Mouse (Mus musculus) neural tube, embryonic 14.5 days (tissue): ENCODE measurements around the gene Cux1. TPM values are rescaled to one million over a fixed set of nuclear protein-coding genes. Genes with fewer than 3 reads are reported as not detected.

Experiments
- ATAC-seq: fragments of 200-750 bp; cut with Nextera tagmentation; 2 replicates; pipeline ENCODE4 v1.8.0; 2017; ENCODE audit warnings: low read depth, mild to moderate bottlenecking, moderate TSS enrichment, moderate library complexity
- H3K27ac ChIP-seq: fragments of 300-500 bp; sonication (generic); 2 replicates; pipeline ENCODE4 v1.5.1; 2014; ENCODE audit warnings: low read depth, mild to moderate bottlenecking, control low read depth, low read length, moderate library complexity, mixed read lengths
- H3K27me3 ChIP-seq: fragments of 300-500 bp; sonication (generic); 2 replicates; pipeline ENCODE4 v1.6.1; 2014; ENCODE audit warnings: low read length; ENCODE audit not compliant: control insufficient read depth, insufficient read depth
- H3K36me3 ChIP-seq: fragments of 300-500 bp; sonication (generic); 2 replicates; pipeline ENCODE4 v1.6.1; 2014; ENCODE audit warnings: low read length, mixed read lengths; ENCODE audit not compliant: control insufficient read depth, insufficient read depth
- H3K4me1 ChIP-seq: fragments of 300-500 bp; sonication (generic); 2 replicates; pipeline ENCODE4 v1.6.1; 2014; ENCODE audit warnings: low read length; ENCODE audit not compliant: control insufficient read depth, insufficient read depth
- H3K4me2 ChIP-seq: fragments of 300-500 bp; sonication (generic); 2 replicates; pipeline ENCODE4 v1.6.1; 2014; ENCODE audit warnings: mild to moderate bottlenecking, low read depth, low read length, control low read depth
- H3K4me3 ChIP-seq: fragments of 300-500 bp; sonication (generic); 2 replicates; pipeline ENCODE4 v1.5.1; 2014; ENCODE audit warnings: low read depth, low read length, control low read depth, mixed read lengths
- H3K9ac ChIP-seq: fragments of 300-500 bp; sonication (generic); replicated peaks from 2 replicates; pipeline ENCODE4 v1.6.1; 2014; ENCODE audit warnings: low read depth, mild to moderate bottlenecking, control low read depth, low read length, mixed read lengths
- H3K9me3 ChIP-seq: fragments of 300-500 bp; sonication (generic); 2 replicates; pipeline ENCODE4 v1.6.1; 2016; ENCODE audit warnings: low read length; ENCODE audit not compliant: control insufficient read depth
- WGBS: fragments of 180-500 bp; shearing (Covaris S2); extraction: QIAGEN DNeasy Blood & Tissue Kit; methylation state at CpG from one replicate; pipeline ENCODE4 v1.1.7; 2014; 5-methylcytosine and 5-hydroxymethylcytosine counted together
- polyA plus RNA-seq: library from polyadenylated mRNA; unstranded; fragments of >200 nt; fragmentation: Nextera tagmentation; extraction: Ambion mirVana; gene quantifications from 2 replicates; pipeline ENCODE4 v1.2.1, GENCODE M21; 2014

Gene Cux1
- polyA plus RNA-seq, 1 experiment from 2014 or later = 95.3 TPM

- WGBS = 78% methylated on average over 3 of the region's 3 CpGs
- Histone ChIP-seq H3K27me3 (no peaks in the 10 kb centered on the region), H3K4me2 (no peak overlapping the region), H3K4me1 (peaks cover 5% of the 10 kb centered on the region), H3K9me3 (no peaks in the 10 kb centered on the region), H3K27ac (no peak overlapping the region), H3K36me3 (peaks cover 20% of the 10 kb centered on the region), H3K4me3 (no peak overlapping the region), H3K9ac (no peak overlapping the region)
- no peak for ATAC-seq
Measured at GRCm38 (mm10) chr5:136289776-136290175, 277.5 kb downstream of the Cux1 start.

- 79% methylated on average over 6 of the region's 6 CpGs for WGBS
- no peak overlapping the region for H3K9ac ChIP-seq
- H3K4me2 ChIP-seq = no peak overlapping the region
- H3K27ac ChIP-seq = no peak overlapping the region
- no peak for ATAC-seq
- H3K9me3 ChIP-seq = no peaks in the 10 kb centered on the region
- H3K36me3 ChIP-seq = peaks cover 23% of the 10 kb centered on the region
- H3K4me3 ChIP-seq = no peak overlapping the region
- H3K27me3 ChIP-seq = no peaks in the 10 kb centered on the region
- H3K4me1 ChIP-seq = peaks cover 5% of the 10 kb centered on the region
Measured at GRCm38 (mm10) chr5:136288351-136289081, 278.8 kb downstream of the Cux1 start.

- WGBS = 89% methylated on average over 6 of the region's 6 CpGs
- Histone ChIP-seq H3K4me1 (no peaks in the 10 kb centered on the region), H3K4me3 (no peak overlapping the region), H3K27ac (no peak overlapping the region), H3K4me2 (no peak overlapping the region), H3K36me3 (peaks cover 26% of the 10 kb centered on the region), H3K9me3 (no peaks in the 10 kb centered on the region), H3K9ac (no peak overlapping the region), H3K27me3 (no peaks in the 10 kb centered on the region)
- no peak for ATAC-seq
Measured at GRCm38 (mm10) chr5:136286566-136286965, 280.7 kb downstream of the Cux1 start.

- H3K36me3 ChIP-seq = peaks cover 28% of the 10 kb centered on the region
- no peaks in the 10 kb centered on the region for H3K9me3 ChIP-seq
- no peak overlapping the region for H3K4me2 ChIP-seq
- no peak overlapping the region for H3K4me3 ChIP-seq
- no peaks in the 10 kb centered on the region for H3K4me1 ChIP-seq
- H3K27me3 ChIP-seq = no peaks in the 10 kb centered on the region
- 88% methylated on average over 7 of the region's 7 CpGs for WGBS
- no peak overlapping the region for H3K9ac ChIP-seq
- no peak overlapping the region for H3K27ac ChIP-seq
- no peak for ATAC-seq
Measured at GRCm38 (mm10) chr5:136285106-136285505, 282.2 kb downstream of the Cux1 start.

GRCm38 (mm10) chr5:136281351-136281750, 285.9 kb downstream of the Cux1 start:
- Histone ChIP-seq H3K4me1 (no peaks in the 10 kb centered on the region), H3K9me3 (no peaks in the 10 kb centered on the region), H3K27me3 (no peaks in the 10 kb centered on the region), H3K27ac (no peak overlapping the region), H3K9ac (no peak overlapping the region), H3K36me3 (peaks cover 49% of the 10 kb centered on the region), H3K4me2 (no peak overlapping the region), H3K4me3 (no peak overlapping the region)
- 73% methylated on average over 6 of the region's 6 CpGs for WGBS
- ATAC-seq = no peak

GRCm38 (mm10) chr5:136274739-136275138, 292.6 kb downstream of the Cux1 start:
- H3K27ac ChIP-seq = no peak overlapping the region
- H3K9me3 ChIP-seq = no peaks in the 10 kb centered on the region
- WGBS = 90% methylated on average over 31 of the region's 43 CpGs
- ATAC-seq = no peak
- H3K27me3 ChIP-seq = no peaks in the 10 kb centered on the region
- H3K36me3 ChIP-seq = peaks cover 40% of the 10 kb centered on the region
- H3K9ac ChIP-seq = no peak overlapping the region
- H3K4me1 ChIP-seq = no peaks in the 10 kb centered on the region
- H3K4me3 ChIP-seq = no peak overlapping the region
- no peak overlapping the region for H3K4me2 ChIP-seq

GRCm38 (mm10) chr5:136269937-136270336, 297.4 kb downstream of the Cux1 start:
- 83% methylated on average over 4 of the region's 4 CpGs for WGBS
- no peaks in the 10 kb centered on the region for H3K27me3 ChIP-seq
- no peak overlapping the region for H3K4me2 ChIP-seq
- no peak overlapping the region for H3K4me3 ChIP-seq
- H3K4me1 ChIP-seq = no peaks in the 10 kb centered on the region
- H3K27ac ChIP-seq = no peak overlapping the region
- H3K9me3 ChIP-seq = no peaks in the 10 kb centered on the region
- no peak overlapping the region for H3K9ac ChIP-seq
- peaks cover 8% of the 10 kb centered on the region for H3K36me3 ChIP-seq
- no peak for ATAC-seq

- Histone ChIP-seq H3K4me1 (no peaks in the 10 kb centered on the region), H3K27ac (no peak overlapping the region), H3K36me3 (no peaks in the 10 kb centered on the region), H3K4me3 (no peak overlapping the region), H3K9me3 (no peaks in the 10 kb centered on the region), H3K4me2 (no peak overlapping the region), H3K27me3 (no peaks in the 10 kb centered on the region), H3K9ac (no peak overlapping the region)
- ATAC-seq = no peak
- 72% methylated on average over 7 of the region's 7 CpGs for WGBS
Measured at GRCm38 (mm10) chr5:136266077-136266476, 301.2 kb downstream of the Cux1 start.

GRCm38 (mm10) chr5:136263342-136263741, 303.9 kb downstream of the Cux1 start:
- Histone ChIP-seq H3K27ac (no peak overlapping the region), H3K9me3 (no peaks in the 10 kb centered on the region), H3K4me2 (no peak overlapping the region), H3K27me3 (no peaks in the 10 kb centered on the region), H3K36me3 (no peaks in the 10 kb centered on the region), H3K4me3 (no peak overlapping the region), H3K9ac (no peak overlapping the region), H3K4me1 (no peaks in the 10 kb centered on the region)
- WGBS = 83% methylated on average over 4 of the region's 4 CpGs
- ATAC-seq = no peak
